ENCODE assay signal across 8 mouse cellular contexts in genomic region chr2:32311443-32312317, GRCm38 (mm10). TPM values are rescaled to one million over a fixed set of nuclear protein-coding genes. Genes with fewer than 3 reads are reported as not detected.
DNase-seq lines count a peak whose midpoint lies in the region; ATAC-seq lines count a peak whose summit lies in the region.

No protein-coding gene starts in this region.

- peak overlapping the region; percentile 83 for H3K4me3 ChIP-seq in limb, embryonic 12.5 days (replicated peaks)
- H3K4me3 ChIP-seq in stomach, embryonic 14.5 days (ENCODE audit: low read depth, low read length), result peak overlapping the region; percentile 82

- H3K4me1 ChIP-seq in limb, embryonic 12.5 days (replicated peaks), result peaks cover 59% of the 10 kb centered on the region
- H3K4me1 ChIP-seq in stomach, embryonic 14.5 days (ENCODE audit: control insufficient read depth, insufficient read depth, low read length), result peaks cover 35% of the 10 kb centered on the region

- H3K9ac ChIP-seq in limb, embryonic 12.5 days (replicated peaks), result peak overlapping the region; percentile 87
- H3K9ac ChIP-seq in stomach, embryonic 14.5 days (replicated peaks; ENCODE audit: low read depth, low read length), result peak overlapping the region; percentile 65

- no peaks in the 10 kb centered on the region for H3K9me3 ChIP-seq in limb, embryonic 12.5 days
- H3K9me3 ChIP-seq in stomach, embryonic 14.5 days (ENCODE audit: control insufficient read depth, low read depth, low read length), result no peaks in the 10 kb centered on the region

- ATAC-seq in limb, embryonic 12.5 days (ENCODE audit: insufficient number of reproducible peaks, insufficient read depth, low FRiP score, low TSS enrichment, low read depth), result no peak
- ATAC-seq in stomach, embryonic 14.5 days (ENCODE audit: insufficient number of reproducible peaks, insufficient read depth, low FRiP score, low read depth), result no peak

- WGBS in limb, embryonic 12.5 days, result 7% methylated on average over 39 of the region's 42 CpGs
- WGBS in stomach, embryonic 14.5 days, result 9% methylated on average over 36 of the region's 42 CpGs

- DNase-seq in cerebellum, adult 9-11 months, result peak; percentile 58
- no peak for DNase-seq in cerebellum, adult 9-10 months
- DNase-seq in right cerebral cortex, postnatal 14 days, result peak; percentile 14
- DNase-seq in right cerebral cortex, postnatal 25 days, result no peak
- DNase-seq in layer of hippocampus, adult 9-10 months (ENCODE audit: low spot score), result no peak
- DNase-seq in left cerebral cortex, postnatal 4 days, result no peak

- H3K27me3 ChIP-seq in limb, embryonic 12.5 days, result no peaks in the 10 kb centered on the region
- H3K27me3 ChIP-seq in stomach, embryonic 14.5 days (ENCODE audit: control insufficient read depth, insufficient read depth, low read length), result no peaks in the 10 kb centered on the region

- H3K27ac ChIP-seq in limb, embryonic 12.5 days, result peak overlapping the region; percentile 90
- peak overlapping the region; percentile 44; the same call in 1 of the 2 replicates for H3K27ac ChIP-seq in stomach, embryonic 14.5 days (ENCODE audit: low read length)

- H3K36me3 ChIP-seq in limb, embryonic 12.5 days, result peaks cover 67% of the 10 kb centered on the region
- H3K36me3 ChIP-seq in stomach, embryonic 14.5 days (ENCODE audit: control insufficient read depth, insufficient read depth, low read length), result peaks cover 33% of the 10 kb centered on the region; the same call in 1 of the 2 replicates

- H3K4me2 ChIP-seq in limb, embryonic 12.5 days, result peak overlapping the region; percentile 99
- peak overlapping the region; percentile 100 for H3K4me2 ChIP-seq in stomach, embryonic 14.5 days (replicated peaks; ENCODE audit: low read depth, low read length)

- intact Hi-C loops in left cerebral cortex, postnatal 4 days (cut with DNase I), result no loop called here

RNA-seq across cellular contexts. Expression of gene Swi5, which starts 23.8 kb away (rescaled TPM):
- polyA plus RNA-seq in limb, embryonic 12.5 days (2016; fragmentation: Nextera tagmentation; extraction: Ambion mirVana), result 368 and 439 TPM in 2 replicates
- polyA plus RNA-seq in stomach, embryonic 14.5 days (2014; fragmentation: Nextera tagmentation; extraction: Ambion mirVana), result 137 and 143 TPM in 2 replicates
- total RNA-seq in left cerebral cortex, postnatal 4 days (2021), result 100 to 1,000 TPM; 228 to 230 TPM

RNA-seq across cellular contexts. Expression of gene Golga2, which starts 24.5 kb away (rescaled TPM):
- 24.9 and 28.4 TPM in 2 replicates for polyA plus RNA-seq in limb, embryonic 12.5 days (2016; fragmentation: Nextera tagmentation; extraction: Ambion mirVana)
- 23.1 and 24.3 TPM in 2 replicates for polyA plus RNA-seq in stomach, embryonic 14.5 days (2014; fragmentation: Nextera tagmentation; extraction: Ambion mirVana)
- total RNA-seq in left cerebral cortex, postnatal 4 days (2021), result 10 to 100 TPM; 75.6 to 81.7 TPM

RNA-seq across cellular contexts. Expression of gene Ciz1, which starts 40.4 kb away (rescaled TPM):
- 55.4 and 62.1 TPM in 2 replicates for polyA plus RNA-seq in limb, embryonic 12.5 days (2016; fragmentation: Nextera tagmentation; extraction: Ambion mirVana)
- polyA plus RNA-seq in stomach, embryonic 14.5 days (2014; fragmentation: Nextera tagmentation; extraction: Ambion mirVana), result 44.7 and 45.4 TPM in 2 replicates
- total RNA-seq in left cerebral cortex, postnatal 4 days (2021), result 100 to 1,000 TPM in 1 of 2 experiments, 10 to 100 TPM in 1; 87.7 to 101 TPM

RNA-seq across cellular contexts. Expression of gene Dnm1, which starts 41.5 kb away (rescaled TPM):
- polyA plus RNA-seq in limb, embryonic 12.5 days (2016; fragmentation: Nextera tagmentation; extraction: Ambion mirVana), result 38.8 and 46.8 TPM in 2 replicates
- polyA plus RNA-seq in stomach, embryonic 14.5 days (2014; fragmentation: Nextera tagmentation; extraction: Ambion mirVana), result 20.5 and 22.6 TPM in 2 replicates
- total RNA-seq in left cerebral cortex, postnatal 4 days (2021), result 100 to 1,000 TPM; 241 to 308 TPM

RNA-seq across cellular contexts. Expression of gene Uck1, which starts 51.7 kb away (rescaled TPM):
- 64.8 and 65.3 TPM in 2 replicates for polyA plus RNA-seq in limb, embryonic 12.5 days (2016; fragmentation: Nextera tagmentation; extraction: Ambion mirVana)
- polyA plus RNA-seq in stomach, embryonic 14.5 days (2014; fragmentation: Nextera tagmentation; extraction: Ambion mirVana), result 64.7 and 65.3 TPM in 2 replicates
- 10 to 100 TPM; 61.8 to 62.5 TPM for total RNA-seq in left cerebral cortex, postnatal 4 days (2021)

Comparison
In these comparisons a context has a peak if more than half of its experiments do, and no peak if none do; other contexts are left out.
1. DNase-seq: peak in cerebellum, adult 9-11 months (single experiment) and right cerebral cortex, postnatal 14 days (single experiment); none in cerebellum, adult 9-10 months (single experiment), right cerebral cortex, postnatal 25 days (single experiment), layer of hippocampus, adult 9-10 months (single experiment) and left cerebral cortex, postnatal 4 days (single experiment).